Mouse (Mus musculus): Measurements from ENCODE around the gene Ufm1.

GRCm38 (mm10) chr3:53813421-53813977 is 50.1 kb downstream of the Ufm1 start:
- no peak for TF ChIP-seq POLR2A (IDR thresholded peaks at IDR 0.05; ENCODE audit: low read depth, low read length)
- TF ChIP-seq CTCF (IDR thresholded peaks at IDR 0.05; ENCODE audit: borderline replicate concordance, insufficient read depth, low read length), result no peak

Data from embryonic fibroblast, embryonic 13.5 days (primary cell).